Mouse (Mus musculus) frontal cortex, postnatal 25 days (tissue): ENCODE data around the gene Cfap97.
"Not testable (repeated sequence)": the region's sequence is repeated elsewhere in the genome, so short reads cannot be mapped to it uniquely, and the experiment has no call there.

Experiments
- DNase-seq, 2 experiments: peaks; one replicate each; pipeline ENCODE4 v3.0.0; 2022; ENCODE audit warnings: low spot score in 2 of 2

The Cfap97 gene

DNA sequence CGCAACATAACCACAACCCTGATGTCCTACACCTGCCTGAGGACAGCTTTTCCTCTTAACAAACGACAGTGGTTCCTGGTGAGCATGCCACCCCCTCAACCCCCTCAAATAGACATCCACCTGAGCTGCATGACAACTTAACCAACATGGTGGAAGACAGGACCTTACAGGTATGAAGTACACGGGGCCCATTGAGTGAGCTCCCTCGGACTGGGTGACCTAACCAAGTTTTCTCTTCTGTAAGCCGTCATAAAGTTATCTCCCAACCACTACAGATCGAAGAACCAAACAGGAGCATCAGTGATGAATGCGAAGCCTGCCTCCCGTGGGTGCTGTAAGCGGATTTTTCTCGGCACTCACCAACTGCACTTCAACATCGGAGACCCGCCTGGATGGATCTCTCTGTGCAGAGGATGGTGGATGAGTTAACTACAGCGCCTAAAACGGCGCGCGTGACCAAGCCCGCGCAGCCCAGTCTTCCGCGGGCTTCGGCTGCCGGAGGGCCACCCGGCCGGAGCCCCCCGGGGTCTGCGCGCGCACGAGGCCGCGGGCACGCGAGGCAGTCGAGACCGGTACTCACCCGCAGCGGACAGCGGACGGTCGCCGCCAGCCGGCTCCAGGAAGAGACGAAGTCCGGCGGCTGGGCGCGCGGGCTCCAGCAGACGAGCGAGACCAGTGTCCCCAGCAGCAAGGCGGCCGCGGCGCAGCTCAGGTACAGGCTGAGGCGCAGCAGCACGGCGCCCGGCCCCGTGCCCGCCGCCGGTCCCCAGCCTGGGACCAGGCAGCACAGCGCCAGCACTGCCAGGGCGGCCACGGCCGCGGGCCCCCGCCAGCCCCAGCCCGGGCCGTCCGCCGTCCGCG is at the start of gene Cfap97:
Cfap97 (plus strand) TSS at position 570 of the 861 bp plus-strand sequence.
- peak in 1 of 2 experiments; percentile 22 for DNase-seq

DNA sequence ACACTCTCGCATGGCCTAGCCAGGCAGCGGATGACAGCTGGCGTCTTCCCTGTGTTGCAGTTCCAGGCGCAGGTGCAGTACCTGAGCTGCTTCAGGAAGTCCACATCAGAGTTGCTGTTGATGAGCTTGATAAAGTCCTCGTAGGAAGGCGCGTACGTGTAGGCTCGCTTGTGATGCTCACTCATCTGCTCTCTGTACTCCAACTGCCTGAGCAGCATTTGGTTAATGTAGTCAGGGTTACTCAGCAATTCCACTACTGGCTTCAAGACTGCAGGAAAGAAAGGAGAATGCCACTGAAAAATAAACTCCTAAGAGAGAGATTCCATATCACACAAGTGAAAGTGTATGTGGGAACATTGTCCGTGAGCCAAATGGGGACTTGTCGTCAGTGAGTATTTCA is 48.1 kb upstream of the Cfap97 start:
- no peak for DNase-seq

DNA sequence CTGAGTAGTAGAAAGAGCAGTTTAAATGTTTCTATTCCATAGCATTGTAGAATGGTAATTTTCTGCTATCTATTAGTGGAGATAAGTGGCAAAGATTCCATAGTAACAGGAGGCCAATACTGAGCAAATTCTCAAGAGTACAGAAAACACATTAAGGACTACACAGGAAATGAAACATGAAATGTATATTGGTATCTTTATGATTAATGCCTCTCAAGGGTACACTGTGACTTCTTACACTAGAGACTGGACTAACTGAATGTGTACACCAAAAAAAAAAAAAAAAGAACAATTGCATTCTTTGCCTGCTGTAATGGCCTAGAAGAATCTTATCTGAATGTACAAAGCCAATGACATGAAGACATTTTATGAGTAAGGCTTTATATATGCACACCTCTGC is 43.9 kb upstream of the Cfap97 start:
- no peak for DNase-seq

DNA sequence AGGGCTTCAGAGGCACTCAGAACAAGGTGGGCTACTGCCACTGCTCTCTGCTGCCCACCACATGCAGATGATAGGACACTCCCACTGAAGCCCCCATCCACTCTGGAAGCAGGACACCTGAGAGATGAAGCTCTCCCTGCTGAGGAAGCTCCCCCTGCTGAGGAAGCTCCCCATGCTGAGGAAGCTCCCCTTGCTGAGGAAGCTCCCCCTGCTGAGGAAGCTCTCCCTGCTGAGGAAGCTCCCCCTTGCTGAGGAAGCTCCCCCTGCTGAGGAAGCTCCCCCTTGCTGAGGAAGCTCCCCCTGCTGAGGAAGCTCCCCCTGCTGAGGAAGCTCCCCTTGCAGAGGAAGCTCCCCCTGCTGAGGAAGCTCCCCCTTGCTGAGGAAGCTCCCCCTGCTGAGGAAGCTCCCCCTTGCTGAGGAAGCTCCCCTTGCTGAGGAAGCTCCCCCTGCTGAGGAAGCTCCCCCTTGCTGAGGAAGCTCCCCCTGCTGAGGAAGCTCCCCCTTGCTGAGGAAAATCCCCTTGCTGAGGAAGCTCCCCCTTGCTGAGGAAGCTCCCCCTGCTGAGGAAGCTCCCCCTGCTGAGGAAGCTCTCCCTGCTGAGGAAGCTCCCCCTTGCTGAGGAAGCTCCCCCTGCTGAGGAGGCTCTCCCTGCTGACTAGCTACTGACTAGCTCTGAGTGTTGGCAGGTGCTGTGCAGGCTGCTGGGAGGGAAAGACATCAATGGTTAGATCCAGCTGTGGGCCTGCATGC is 38.0 kb upstream of the Cfap97 start:
- not testable (repeated sequence) for DNase-seq

DNA sequence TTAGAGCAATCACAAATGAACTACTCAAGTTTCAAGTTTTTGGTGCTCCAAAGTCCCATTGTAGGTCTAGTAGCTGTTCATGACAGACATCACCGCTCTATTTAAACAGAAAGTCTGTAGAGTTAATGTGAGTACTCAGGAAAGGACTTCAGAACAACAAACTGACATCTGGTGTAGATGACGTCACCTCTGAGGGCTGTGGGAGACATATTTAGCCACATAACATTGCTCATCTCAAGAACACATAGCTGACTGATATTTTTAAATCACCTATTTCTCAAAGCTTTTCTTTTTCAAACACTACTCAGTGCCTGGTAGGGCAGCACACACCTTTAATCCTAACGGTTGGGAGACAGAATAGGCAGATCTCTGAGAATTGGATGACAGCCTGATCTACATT is 34.4 kb upstream of the Cfap97 start:
- DNase-seq = no peak

DNA sequence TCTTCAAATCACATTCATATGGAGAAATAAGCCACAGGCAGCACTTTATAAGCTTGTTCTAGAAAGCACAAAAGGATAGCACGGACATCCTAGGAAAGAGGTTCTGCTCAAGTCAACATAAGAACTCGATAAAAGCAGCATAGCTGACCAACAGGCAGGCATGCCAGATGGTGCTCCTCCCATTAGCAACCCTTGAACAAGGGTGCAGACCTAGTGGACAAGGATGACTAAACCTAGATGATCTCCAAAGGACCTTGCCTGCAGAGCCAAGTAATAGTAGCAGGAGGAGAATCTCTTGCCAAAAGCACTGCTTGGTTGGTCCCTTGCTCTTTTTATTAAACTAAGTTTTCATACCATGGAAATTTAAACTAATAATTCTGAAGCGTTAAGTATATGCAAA is 32.4 kb upstream of the Cfap97 start:
- no peak for DNase-seq

DNA sequence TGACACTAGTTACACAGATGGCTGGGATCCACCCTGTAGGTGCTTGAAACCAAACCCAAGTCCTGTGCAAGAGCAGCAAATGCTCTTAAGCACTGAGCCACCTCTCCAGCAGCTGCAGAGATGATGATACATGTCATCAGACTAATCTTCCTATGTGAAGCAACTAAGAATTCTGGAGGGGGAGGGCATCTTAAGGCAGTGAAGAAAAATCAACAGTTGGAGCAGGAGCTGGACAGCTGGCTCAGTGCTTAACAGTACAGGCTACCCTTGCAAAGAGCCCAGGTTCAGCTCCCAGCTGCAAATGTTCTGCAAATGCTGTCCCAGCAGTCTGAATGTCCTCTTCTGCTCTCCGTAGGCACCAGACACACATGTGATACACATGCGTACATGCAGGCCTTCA is 29.1 kb upstream of the Cfap97 start:
- no peak for DNase-seq

DNA sequence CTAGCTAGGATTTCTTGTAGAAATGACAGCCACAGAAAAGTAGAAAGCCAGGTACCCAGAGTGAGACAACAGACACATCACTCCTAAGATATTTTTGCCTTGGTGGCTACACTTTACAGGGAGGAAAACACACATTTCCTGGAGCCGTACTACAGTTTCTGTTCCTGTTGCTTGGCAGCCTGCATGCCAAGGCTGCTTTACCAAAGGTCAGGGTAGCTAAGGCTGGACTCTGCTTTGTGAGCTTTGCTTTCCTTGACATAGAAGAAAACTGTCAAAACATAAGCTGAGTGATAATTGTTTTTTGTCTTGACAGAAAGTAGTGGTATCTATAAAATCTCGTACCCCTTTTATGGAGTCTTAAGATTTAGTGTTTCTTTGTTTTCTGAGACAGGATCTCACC is 21.1 kb upstream of the Cfap97 start:
- DNase-seq = no peak

DNA sequence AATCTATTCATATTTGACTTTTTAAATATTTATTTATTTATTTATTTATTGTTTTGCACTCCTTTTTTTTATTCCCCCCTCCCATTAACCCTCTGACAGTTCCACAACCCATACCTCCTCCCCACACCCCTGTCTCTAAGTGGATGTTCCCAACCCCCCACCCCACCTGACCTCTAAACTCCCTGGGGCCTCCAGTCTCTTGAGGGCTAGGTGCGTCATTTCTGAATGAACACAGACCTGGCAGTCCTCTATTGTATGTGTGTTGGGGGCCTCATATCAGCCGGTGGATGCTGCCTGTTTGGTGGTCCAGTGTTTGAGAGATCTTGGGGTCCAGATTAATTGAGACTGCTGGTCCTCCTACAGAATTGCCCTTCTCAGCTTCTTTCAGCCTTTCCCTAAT is 16.0 kb upstream of the Cfap97 start:
- DNase-seq = not testable (repeated sequence)

DNA sequence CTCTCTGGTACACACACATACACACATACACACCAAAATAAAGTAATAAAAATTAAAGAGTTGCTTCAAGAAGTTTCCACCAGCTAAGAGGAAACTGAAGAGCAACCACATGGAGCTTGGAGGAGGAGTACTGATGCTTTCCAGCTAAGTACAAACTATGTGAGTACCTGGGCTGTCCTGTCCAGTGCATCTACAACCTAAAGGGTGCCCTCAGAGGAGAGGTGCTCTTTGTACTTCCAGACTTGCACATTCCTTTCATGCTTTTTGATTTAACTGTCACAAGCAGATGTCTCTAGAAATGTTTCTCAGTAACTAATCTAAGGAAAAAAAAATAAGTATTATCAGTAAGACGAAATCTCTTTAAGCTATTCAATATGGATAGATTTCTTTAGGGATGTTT is 14.2 kb upstream of the Cfap97 start:
- DNase-seq = no peak

DNA sequence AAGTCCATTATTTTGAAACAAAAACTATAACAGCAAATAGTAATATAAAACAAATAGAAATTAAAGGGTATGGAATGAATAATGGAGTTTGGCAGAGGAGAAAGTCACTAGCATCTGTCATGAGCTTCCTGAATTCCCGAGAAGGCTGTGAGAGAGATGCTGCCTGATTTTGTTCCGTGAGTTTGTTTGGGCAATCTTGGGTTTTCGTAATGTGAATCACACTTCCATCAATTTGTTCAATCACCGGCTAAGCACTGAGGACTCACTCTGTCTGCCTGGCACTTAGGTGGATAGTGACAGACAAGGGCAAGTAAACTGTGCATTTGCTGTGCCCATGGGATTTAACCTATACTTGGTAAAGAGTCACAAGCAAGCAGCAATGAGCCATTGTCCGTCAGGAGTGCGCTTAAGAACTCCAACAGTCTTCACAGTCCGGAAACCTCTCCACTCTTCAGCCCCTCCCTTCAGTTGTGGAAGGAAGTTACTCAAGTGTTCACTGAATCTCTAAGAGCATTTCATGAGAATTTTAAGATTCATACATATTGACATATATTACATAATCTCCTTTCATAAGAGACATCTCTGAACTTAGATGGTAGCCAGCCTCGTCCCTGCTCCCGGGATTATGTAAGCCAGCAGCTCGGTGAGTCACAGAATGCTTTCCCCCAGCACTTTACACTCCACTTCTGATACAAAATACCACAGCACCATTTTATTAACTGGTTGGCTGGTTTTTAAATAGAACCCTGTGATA is 13.6 kb upstream of the Cfap97 start:
- DNase-seq = no peak

DNA sequence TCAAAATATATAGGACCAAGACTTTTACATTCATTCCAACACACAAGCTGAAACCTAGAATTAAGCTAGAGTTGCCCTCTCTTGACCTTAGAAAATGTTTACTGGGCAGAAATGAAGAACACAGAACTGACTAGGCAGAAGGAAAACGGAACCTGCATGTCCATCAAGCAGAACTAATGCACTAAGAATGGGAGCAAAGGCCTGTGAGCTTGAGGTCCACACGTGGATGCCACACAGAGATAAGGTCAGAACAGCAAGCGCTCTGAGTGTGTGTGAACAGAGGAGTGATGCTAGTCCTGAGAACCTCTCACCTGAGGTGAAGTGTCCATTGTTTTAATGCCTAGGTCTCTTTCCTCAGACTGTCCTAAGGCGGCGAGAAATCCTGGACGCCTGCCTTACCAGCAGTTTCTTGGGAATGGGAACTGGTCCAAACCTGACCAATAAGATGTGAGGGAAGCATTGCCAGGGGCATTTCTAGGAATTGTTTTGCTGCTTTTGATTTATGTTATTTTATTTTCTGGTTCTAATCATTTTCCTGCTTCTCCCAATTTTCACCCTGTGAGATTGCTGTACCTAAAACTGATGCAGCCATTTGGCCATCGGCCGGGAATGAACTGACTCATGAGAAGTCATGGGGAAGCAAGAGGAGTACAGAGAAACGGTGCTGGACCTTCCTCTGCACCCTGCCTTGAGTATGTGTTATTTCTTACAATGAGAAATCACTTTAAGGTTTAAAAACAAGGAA is 11.0 kb upstream of the Cfap97 start:
- no peak for DNase-seq

DNA sequence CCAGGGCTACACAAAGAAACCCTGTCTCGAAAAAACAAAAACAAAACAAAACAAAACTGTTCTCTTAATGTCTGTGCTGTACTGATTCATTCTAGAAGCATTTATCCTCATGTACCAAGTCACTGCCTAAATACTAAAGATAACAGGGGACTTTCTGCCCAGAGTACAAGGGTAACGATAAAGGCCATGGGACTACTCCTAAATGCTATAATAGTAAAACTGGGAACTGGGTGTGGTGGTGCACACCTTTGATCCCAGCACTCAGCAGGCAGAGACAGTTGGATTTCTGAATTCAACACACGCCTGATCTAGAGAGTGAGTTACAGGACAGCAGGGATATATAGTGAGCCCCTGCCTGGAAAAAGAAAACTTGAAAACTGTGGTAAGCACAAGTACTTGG is 9.9 kb upstream of the Cfap97 start:
- no peak for DNase-seq

DNA sequence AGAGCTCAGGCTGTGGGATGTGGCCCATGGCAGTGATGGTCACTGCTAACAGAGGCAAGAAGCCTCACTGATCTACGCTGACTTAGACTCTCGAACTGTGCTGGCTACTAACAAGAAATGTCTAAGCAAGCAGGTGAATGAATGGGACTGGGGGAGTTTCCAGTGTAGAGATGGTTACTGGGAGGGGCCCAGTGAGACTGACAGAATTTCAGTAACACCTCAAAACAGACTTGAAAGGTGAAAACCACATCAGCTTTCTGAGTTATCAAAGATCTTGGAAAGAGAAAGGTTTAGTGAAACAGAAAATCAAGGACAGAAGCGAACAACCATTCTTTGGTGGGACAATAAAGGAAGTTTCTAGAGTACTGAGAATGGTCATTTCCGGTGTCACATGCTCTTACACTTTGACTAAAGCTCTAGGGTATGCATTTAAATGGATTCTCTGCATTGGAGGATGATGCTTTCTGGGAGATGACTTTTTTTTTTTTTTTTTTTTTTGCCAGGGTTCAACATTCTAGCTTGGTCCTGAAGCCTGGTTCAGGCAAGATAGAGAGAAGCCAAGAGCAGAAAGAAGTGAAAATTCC is 9.0 kb upstream of the Cfap97 start:
- DNase-seq = no peak

DNA sequence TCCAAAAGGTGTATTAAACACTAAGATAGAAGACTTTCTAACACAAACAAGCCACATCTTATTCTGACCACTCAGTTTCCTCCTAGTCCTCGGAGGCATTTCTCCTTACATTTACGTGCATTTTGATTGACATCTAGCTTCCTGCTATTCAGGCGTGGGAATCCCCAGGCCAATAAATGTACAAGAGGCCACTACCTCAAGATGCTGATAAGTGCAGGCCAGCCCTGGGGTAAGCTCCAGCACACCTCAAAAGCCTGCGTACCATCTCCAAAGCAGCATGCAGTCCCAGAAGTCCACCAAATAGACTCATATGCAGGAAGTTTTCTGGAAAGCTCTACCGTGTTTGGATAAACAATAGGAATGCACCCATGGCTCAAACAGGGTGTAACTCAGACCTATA is 8.1 kb upstream of the Cfap97 start:
- no peak for DNase-seq

DNA sequence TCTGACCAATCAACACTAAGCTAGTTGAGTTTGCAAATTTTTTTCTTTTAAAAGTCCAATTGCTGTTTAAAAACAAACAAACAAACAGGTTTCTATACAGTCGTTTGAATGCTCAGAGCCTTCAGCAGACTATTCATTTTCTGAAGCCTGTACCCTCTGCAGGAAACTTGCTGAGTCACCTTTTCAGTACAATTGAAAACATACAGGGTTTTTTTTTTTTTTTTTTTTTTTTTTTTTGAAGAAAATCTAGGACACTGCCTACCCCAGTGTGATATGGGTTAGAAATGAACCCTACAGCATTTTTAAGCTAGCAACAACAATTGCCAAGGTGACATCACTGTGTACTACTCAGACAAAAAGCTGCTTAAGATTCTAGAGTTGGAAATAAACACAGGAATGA is 7.6 kb upstream of the Cfap97 start:
- no peak for DNase-seq

DNA sequence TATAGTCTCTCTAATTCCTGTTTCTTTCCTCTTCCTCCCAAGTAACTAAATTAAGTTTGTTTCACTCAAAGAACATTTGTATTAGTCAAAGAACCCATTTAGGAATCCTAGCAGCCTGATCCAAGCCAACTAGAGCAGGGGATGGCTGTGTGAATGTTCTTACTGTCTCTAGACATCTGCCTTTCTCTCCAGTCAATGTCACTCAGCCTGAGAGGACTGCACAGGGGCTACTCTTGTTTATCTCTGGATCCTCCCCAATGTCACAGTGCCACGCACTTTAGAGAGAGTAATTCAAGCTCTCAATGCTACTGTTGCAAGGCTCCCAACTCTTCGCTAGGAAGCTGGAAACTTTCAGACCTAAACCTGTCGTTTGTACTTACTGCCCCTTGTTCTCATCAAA is 5.4 kb upstream of the Cfap97 start:
- no peak for DNase-seq

DNA sequence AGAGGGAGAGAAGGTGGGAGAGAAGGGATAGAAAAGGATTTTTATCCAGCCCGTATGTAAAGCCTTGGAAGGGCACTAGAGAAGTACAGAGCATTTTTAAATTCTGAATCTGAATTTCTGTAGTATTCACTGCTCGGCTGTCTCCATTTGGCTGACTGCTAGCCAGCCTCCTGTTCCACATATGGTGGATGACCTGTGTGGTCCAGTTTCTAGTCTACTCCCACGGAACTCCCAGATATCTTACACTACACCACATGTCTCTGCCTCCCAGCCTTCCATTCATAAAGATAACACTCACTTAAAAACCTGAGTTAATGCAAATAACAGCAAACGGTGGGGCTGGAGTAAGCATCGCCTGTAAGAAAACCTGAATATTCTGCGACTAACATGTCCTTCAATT is 2.3 kb upstream of the Cfap97 start:
- no peak for DNase-seq

DNA sequence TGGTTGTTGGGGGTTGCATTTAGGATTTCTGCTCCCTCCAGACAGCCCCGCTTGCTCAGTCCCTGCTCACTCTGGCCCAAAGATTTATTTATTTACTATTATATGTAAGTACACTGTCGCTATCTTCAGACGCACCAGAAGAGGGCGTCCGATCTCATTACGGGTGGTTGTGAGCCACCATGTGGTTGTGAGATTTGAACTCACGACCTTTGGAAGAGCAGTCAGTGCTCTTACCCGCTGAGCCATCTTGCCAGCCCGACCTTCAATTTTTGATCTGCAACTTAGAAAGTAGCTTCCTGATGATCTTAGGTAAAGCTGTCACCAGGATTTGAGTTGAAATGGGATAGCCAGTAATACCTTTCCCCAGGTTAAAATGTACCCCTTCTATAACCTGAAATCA is 1.8 kb upstream of the Cfap97 start:
- no peak for DNase-seq

DNA sequence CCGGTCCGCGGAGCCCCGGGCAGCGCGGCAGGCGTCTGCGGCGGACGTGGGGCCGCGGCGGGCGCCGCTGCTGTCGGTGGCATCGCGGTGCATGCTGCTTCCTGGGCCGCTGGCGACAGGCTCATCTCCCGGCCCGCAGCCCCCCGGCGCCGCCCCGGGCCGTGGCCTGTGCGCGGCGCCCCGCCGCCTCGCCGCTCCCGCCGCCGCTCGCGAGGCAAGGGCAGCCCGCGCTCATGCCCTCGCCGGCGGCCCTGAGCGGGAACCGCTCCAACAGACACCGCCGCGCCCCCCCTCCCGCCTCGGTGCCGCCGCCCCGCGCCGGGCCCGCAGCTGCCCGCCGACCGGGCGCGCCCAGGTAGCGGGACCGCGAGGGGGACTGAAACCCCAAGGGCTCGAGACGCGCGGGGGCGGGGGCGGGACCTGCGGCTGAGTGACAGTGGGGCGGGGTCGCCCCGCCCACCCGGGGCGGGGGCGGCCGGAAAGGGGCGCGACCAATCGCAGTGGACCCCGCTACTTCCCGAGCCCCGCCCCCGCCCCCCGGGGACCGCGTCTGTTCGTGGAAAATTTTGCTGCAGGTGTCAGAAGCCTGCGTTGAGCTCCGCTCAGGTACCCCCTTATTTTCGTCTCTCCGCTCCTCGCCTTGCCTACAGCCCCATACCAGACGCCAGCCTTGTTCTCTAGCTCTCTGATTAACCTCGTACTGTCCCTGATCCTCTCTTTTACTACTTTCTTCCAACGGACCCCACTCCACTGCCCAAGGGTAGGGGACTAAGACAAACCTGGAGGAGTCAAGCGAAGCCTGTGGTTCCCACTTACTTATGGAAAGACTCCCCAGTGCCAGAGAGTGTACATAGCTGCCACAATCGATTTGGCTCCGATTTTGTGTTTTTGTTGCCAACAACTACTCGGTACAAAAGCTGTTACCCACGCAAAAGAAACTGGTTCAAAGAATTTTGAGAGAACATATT is 777 bp downstream of the Cfap97 start, which contains the start of gene Snx25:
Snx25 (minus strand) TSS at position 96 of the 968 bp plus-strand sequence.
- peak; percentile 59 to 77 for DNase-seq
